Mouse (Mus musculus) urinary bladder, adult 18-20 months (tissue): ENCODE measurements around the gene Surf2.
"Not testable (repeated sequence)": the region's sequence is repeated elsewhere in the genome, so short reads cannot be mapped to it uniquely, and the experiment has no call there.

ENCODE experiments used
- DNase-seq, 2 experiments: peaks; one replicate each; pipeline ENCODE4 v3.0.0; 2022; ENCODE audit warnings: low spot score in 2 of 2, mixed read lengths in 2 of 2

Surf2 gene

DNA sequence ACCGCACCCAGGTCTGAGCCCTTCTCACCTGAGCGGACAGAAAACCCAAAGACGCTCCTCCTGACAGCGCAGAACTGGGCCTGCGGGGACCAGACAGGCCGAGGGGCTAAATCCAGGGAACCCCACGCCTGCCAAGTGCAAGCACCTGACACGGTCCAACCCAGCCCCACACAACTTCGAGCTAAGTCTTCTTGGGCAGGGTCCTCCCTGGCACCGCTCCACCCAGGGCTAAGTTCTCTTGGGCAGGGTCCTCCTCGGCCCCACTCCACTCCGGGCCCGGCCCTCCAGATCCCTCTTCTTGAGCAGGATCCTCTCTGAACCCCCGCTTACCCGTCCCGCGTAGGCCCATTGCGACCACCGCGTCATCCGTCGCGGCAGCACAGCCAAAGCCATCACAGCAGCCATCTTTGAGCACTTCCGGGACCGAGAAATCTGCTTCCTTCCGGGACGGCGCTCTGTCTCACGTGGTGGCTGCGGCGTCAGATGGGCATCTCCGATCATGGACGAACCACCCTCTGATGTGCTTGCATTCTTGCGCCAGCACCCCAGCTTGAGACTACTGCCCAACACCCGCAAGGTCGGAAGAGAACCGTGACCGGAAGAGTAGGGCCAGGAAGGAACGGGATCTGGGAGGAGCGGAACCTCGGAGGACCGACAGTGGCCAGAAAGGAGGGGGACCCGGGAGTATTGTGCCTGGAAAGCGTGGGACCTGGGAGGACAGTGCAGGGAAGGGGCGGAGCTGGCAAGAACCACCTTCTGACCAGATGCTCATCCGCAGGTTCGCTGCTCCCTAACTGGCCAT is at the start of gene Surf2, which contains the start of gene Surf1:
Surf2 (plus strand) TSS at position 441 of the 802 bp plus-strand sequence.
Surf1 (minus strand) TSS at position 604 of the 802 bp plus-strand sequence.
- peak; percentile 69 to 74 for DNase-seq

DNA sequence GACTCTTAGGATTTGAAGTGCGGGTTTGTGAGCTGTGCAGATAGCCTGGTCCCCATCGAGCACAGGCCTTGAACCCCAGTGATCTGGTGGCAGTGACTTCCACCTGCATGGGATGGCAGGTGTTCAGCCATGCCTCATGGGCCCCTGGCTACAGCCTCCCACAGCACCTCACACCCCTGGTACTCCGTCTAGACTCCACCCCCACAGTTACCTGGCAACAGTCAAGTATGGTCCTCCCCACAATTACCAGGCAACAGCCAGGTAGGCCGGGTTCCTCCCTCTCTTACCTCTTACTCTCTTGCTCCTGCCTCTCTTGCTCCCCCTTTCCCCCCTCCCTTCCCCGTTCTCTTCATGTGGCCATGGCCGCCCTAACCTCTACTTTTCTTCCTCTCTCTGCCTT is 45.5 kb upstream of the Surf2 start:
- DNase-seq, result no peak

DNA sequence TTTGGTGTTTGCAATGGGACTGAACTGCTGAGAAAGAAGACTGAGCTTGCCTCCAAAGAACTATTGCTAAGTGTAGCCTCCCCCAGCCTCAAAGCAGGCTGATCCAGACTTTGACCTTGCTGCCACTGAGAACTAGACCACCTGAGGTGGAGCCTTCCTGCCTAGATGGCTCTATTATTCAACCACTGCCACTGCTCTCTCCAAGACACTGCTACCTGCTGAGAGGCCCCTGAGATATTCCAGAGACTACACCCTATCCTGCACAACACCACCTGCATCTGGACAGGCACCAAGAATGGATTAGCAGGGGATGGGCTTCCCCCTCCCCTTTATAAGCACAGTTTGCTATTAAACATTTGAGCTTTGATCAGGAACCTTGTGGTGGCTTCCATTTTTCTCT is 37.6 kb upstream of the Surf2 start:
- no peak for DNase-seq

DNA sequence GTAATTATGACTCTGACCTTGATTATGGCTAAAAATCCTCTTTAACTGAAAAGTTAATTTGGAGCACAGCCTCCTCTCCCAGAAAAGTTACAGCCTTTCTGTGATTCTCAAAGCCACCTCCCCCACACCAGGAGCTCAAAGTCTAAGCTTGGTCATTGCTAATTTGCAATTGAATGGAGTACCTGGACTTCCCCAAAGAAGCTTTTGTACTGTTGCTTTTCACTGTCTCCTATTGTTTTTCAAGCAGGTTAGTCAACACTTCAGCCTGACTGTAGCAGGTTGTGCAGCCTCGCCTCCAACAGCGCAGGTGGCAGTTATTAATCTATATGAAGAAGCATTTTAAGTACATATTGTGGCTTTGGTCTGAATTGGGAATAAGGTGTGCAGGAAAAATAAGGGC is 30.6 kb upstream of the Surf2 start:
- not testable (repeated sequence) for DNase-seq

DNA sequence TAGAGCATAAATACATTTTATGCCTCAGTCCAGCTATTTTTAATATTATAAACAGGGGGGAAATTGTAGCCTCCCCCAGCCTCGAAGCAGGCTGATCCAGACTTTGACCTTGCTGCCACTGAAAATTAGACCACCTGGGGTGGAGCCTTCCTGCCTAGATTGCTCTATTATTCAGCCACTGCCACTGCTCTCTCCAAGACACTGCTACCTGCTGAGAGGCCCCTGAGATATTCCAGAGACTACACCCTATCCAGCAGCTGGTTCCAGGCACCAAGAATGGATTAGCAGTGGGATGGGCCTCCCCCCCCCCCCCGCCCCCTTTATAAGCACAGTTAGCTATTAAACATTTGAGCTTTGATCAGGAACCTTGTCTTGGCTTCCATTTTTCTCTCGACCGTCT is 30.0 kb upstream of the Surf2 start:
- not testable (repeated sequence) for DNase-seq

DNA sequence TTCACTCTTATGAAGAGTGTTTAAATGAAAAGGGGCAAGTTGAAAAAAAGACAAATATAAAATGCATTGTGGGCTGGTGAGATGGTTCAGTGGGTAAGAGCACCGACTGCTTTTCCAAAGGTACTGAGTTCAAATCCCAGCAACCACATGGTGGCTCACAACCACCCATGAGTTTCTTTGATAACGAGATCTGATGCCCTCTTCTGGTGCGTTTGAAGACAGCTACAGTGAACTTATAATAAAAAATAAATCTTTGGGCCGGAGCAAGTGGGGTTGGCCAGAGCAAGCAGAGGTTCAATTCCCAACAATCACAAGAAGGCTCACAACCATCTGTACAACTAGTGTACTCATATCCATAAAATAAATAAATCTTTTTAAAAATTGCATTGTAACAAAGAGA is 20.3 kb upstream of the Surf2 start:
- no peak for DNase-seq

DNA sequence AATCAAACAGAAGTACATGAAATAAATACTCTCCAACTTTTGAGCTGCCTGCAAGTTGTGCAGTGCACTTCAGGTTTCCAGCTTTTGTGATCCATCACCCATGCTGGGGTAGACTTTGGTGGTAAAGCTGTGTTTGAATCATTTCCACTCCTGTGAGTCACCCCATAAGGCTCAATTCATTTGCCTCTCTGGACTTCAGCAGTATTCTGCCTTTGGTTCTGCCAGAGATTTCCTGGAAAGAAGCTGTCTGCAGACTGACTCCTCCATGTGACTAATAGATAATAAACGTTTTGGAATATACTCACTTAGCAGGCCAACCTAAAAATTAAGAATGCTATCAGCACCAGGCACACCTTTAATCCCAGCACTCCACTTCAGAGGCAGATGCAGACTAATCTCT is 15.4 kb upstream of the Surf2 start:
- DNase-seq, result no peak

DNA sequence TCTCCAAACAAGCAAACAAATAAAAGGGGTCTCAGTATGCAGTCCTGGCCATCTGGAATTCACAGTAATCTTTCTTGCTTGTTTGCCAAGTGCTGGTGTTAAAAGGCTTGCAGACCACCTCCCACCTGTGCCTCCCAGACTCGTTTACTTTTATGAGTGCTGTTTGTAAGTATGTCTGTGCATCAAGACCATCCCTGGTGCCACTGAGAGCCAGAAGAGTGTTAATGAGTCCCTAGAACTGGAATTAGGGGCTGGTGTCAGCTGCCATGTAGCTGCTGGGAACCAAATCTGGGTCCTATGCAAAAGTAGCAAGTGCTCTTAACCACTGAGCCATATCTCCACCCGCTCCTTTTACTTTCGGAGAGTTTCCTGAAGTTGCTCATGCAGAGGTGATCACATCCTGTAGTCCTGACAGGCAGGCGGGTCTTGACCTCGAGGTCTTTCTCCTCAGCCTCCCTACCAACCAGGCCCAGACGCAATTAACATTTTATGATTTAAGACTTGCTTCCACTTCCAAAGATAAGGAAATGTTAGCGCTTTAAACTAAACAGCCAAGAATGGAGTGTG is 14.2 kb upstream of the Surf2 start:
- no peak for DNase-seq

DNA sequence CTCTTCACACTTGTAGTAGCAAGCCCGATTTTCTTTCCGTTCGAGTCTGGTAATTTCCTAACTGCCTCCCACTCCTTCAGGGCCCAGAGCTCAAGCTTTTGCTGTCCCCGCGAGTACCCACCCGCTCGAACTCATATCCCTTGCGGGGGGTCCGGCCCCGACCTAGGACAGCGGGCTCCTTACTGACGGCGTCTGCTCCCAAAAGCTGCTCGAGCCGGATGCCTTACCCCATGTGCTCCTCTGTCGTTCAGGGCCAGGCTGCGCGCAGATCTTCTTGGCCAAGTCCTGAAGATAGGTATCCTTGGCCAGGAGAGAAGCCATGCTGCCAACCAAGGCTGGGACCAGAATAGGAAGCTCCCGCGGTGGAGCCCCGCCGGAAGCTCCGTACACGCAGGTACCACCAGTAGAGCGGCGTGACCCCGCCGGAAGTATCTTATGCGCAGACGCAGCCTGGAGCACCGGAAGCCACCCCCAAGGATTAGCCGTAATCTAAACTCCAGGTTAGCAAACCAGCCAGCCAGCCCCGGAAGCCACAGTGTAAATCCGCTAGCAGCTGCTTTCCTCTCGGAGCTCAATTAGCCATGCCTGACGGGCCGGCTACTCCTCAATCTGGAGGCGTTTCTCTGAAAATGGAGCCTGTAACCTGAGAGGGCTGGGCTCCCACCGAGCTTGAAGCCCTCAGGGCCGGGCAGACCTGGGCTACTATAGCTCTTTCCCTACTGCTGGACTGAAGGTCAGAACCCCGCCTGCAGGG is 13.5 kb upstream of the Surf2 start, which contains the start of gene Surf6:
Surf6 (minus strand) TSS at position 413 of the 754 bp plus-strand sequence.
- peak; percentile 88 to 95 for DNase-seq

DNA sequence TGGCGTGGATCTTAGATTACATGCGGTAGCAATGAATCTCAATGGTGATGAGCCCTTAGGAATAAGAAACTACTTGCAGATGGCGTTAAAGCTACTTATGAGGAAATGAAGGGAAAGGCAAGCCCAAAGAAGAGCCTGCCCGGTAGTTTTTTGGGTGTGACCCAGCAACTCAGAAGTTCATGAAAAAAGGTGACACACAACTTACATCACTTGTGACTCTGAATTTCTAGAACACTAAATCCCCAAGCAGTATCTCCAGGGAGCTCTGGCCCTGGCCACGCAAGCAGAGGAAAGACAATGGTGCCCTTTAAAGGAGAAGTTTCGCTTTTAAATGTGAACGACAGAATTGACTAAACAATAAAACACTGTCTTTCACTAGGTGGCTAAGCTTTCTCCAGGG is 12.9 kb upstream of the Surf2 start:
- no peak for DNase-seq

DNA sequence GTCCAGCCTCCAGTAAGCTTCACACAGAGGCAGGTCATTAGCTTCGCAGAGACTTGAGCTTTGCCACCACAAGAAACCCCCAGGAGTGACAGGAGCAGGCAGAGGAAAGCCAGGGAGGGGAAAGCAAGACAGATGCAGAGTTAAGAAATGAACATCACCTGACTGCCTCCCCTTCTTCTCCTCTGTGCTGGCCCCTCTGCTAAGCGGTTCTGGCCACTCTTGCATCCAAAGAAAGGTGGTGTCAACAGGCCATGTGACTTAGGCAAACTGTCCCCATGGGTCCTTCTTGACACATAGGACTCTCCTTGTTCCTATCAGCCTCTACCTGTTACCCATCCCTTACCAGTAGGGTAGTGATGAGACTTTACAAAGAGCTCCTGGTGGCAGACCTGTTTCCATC is 10.2 kb upstream of the Surf2 start:
- no peak for DNase-seq

DNA sequence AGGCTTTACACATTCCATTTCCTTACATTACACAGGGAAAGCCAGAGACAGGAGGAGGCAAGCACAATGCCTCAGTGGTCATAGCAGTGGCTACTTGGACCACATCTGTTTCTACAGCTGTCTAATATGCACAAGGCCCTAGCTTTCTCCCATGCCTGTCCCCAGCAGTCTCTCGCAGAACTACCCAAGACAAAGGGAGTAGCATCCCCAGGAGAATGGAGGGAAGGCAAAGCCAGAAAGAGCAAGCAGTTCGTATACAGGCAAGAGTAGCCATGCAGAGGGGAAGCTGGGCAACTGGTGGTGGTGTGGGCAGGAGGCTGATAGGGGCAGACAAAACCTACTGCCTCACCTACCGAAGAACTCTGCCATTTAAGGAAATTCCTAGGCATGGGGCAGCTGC is 9.7 kb upstream of the Surf2 start:
- no peak for DNase-seq

DNA sequence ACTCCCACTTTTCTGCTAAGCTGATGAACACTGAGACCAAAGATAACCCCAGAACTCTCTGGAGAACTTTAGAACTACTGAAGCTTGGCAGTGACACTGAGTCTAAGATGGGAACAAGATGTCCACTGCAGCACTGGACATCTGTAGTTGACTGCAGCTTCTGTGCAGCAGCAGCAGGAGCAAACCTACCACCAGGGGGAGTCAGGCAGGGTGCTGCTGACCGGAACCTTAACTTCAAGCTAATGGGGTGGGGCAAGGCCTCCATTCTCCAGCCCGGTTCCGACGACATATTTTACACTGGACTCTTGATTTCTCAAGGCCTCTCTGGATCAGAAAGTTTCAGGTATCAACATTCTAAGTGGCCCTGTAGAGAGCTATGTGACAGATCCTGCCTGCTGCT is 9.1 kb upstream of the Surf2 start:
- DNase-seq, result no peak

DNA sequence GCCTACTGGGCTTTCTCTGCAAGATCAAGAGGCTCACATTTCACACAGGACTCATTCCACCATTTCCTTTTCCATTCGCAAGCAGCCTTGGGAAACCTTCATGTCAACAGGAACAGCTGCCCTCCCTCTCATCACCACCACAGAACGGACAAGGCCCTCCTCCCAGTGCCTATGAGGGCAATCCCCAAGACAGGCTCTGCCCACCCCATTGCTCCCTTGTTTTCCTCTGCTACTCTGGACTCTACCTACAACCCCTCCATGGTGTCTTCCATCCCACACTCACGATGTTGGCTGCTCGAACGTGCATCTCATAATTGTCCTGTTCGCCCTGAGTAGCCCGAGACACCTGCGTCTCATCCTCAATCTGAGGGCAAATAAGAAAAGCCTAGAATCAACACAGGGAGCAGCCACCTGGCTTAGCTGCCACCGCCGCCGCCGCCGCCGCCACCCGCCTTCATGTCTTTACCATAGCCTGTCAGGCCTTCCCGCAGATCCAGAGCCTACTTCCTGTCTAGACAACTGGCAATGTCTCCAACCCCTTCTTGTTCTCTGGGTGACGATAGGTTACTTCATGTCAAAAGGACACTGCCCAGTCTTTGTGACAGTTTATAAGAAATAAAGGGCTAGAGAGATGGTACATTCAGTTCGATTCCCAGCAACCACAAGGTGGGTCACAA is 7.3 kb upstream of the Surf2 start:
- no peak for DNase-seq

DNA sequence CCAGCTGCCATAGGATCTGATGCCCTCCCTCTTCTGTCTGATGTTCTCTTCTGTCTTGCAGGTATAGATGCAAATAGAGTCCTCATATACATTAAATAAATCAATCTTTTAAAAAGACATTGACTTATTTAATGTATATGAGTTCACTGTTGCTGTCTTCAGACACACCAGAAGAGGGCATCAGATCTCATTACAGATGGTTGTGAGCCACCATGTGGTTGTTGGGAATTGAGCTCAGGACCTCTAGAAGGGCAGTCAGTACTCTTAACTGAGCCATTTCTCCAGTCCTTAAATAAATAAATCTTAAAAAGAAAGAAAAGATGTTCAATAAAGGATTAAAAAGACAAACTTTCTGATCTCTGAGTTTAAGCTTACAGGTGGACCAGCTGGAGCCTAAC is 6.8 kb upstream of the Surf2 start:
- DNase-seq, result no peak

DNA sequence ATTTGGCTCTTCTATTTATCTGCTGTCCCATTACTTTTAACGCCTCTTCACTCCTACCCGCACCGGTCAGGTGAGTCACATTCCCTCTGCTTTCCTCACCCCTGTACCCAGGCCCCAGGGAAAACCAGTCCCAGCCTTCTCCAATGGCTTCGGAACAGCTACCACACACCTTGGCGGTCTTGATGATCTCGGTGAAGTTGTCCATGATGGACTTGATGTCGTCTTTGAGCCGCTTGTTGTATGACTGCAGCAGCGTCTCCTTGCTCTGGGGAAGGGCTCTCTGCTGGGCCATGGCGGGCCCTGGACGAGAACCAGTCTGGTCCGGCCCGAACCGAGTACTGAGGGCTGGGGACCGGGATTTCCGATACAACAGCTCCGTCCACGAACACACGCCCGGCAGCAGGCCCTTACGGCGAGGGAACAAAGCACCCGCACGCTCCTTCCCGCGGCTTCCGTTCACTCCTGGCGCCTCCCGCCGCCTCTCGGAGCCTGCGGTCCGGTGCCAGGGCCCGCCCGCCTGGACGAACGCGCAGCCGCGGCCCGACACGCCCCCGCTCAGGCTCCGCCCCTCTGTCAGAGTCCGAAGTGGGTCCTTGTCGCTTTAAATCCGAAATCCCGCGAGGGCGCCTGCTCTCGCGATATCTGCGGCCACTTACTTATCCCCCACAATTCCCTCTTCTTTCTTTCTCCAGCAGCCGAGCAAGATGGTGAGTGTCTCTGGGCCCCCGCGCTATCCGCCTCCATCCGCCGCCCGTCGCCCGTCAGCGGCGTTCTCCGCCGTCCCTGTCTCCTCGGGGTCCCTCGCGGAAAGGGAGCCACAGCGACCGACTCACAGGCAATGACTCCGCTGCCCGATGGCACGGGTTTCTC is 5.8 kb upstream of the Surf2 start, which contains the start of the genes Med22 and Rpl7a:
Med22 (minus strand) TSS at position 554 of the 870 bp plus-strand sequence.
Rpl7a (plus strand) TSS at position 641 of the 870 bp plus-strand sequence.
- DNase-seq, result peak; percentile 99 to 100

DNA sequence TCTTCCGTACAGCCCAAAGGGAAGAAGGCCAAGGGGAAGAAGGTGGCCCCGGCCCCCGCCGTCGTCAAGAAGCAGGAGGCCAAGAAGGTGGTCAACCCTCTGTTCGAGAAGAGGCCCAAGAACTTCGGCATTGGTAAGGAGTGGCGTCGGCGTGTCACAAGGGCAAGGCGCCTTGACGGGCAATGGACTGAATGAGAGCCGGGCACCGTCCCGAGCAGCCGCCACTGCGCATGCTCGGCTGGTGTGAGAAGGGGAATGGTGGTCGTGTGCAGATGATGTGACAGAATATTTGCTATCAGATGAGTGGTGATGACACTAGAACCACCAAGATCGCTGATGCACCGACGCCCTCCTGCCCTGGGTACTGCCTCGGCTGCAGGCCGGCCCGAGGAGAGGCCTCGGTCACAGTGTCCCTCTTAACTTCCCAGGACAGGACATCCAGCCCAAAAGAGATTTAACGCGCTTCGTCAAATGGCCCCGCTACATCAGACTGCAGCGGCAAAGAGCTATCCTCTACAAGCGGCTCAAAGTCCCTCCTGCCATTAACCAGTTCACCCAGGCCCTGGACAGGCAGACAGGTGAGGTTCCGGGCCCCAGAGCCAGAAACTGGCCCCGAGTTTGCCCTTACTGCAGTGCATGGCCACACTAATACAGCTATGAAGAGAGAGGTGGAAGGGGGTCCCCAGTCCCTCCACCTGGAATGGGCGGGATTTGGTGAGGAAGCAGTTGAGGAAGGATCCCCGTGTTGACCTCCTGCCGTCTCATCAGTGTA is 5.0 kb upstream of the Surf2 start:
- no peak for DNase-seq

DNA sequence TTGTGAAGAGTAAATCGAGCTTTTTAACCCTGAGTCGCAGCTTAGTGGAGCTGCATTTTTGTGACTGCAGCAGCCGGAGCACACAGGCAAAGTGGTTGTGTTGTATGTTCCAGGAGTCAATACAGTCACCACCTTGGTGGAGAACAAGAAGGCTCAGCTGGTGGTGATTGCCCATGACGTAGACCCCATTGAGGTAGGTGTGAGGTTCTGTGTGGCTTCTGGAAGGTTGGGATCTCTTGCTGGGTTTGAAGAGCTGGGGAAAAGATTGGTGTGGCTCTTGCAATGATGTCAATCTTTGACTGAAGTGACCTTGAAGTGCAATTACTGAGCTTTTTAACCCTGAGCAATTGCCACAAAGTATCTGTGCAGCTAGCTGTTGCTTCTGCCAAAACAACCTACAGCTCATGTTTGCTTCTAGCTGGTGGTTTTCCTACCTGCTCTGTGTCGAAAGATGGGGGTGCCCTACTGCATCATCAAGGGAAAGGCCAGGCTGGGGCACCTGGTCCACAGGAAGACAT is 3.9 kb upstream of the Surf2 start:
- DNase-seq, result no peak

DNA sequence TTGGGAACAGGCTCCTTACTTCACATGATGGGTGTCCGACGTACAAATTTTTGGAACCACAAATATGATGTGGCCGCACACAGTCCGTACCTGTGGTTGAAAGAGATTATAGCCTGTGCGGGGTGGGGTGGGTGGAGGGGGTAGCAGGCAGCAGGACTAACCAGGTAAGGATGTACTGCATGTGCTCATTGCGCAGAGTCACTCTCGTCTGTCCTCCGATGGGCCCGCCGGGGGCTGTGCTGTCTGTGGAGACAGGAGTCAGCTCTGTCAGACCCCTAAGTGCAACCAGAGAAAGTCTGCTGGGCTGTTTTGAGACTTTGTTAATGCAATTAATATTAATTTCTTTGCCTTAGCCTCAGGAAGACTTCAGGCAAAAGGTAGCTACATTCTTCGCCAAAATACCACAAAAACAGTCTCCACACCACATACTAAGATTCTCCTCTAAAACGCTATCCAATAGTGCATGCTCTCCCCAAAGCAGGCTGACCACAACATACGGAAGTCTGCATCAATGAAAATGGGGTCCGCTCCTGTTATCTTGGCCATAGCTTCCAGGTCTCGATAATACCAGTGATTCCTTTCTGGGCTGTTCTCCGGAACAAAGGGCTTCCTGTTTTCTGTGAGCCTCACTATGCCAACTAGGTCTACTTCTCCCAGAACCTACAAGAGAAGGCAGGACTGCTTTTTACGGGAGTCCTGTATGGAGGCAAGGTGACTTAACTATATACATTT is 2.6 kb upstream of the Surf2 start:
- no peak for DNase-seq
